Mouse (Mus musculus) neural tube, embryonic 12.5 days (tissue): Measurements from ENCODE around the gene Xpnpep3. TPM values are rescaled to one million over a fixed set of nuclear protein-coding genes. Genes with fewer than 3 reads are reported as not detected.
"Not testable (repeated sequence)": the region's sequence is repeated elsewhere in the genome, so short reads cannot be mapped to it uniquely, and the experiment has no call there.

Experiments
- ATAC-seq: fragments of 200-750 bp; cut with Nextera tagmentation; 2 replicates; pipeline ENCODE4 v1.8.0; 2017; ENCODE audit warnings: low read depth, mild to moderate bottlenecking, moderate TSS enrichment, moderate library complexity; ENCODE audit not compliant: low FRiP score
- H3K27ac ChIP-seq: fragments of 300-500 bp; sonication (generic); 2 replicates; pipeline ENCODE4 v1.5.1; 2016
- H3K27me3 ChIP-seq: fragments of 300-500 bp; sonication (generic); replicated peaks from 2 replicates; pipeline ENCODE4 v1.6.1; 2016; ENCODE audit warnings: mild to moderate bottlenecking
- H3K36me3 ChIP-seq: fragments of 300-500 bp; sonication (generic); 2 replicates; pipeline ENCODE4 v1.6.1; 2016; ENCODE audit warnings: mild to moderate bottlenecking
- H3K4me1 ChIP-seq: fragments of 300-500 bp; sonication (generic); 2 replicates; pipeline ENCODE4 v1.6.1; 2016
- H3K4me2 ChIP-seq: fragments of 300-500 bp; sonication (generic); replicated peaks from 2 replicates; pipeline ENCODE4 v1.6.1; 2016; ENCODE audit warnings: mild to moderate bottlenecking
- H3K4me3 ChIP-seq: fragments of 300-500 bp; sonication (generic); 2 replicates; pipeline ENCODE4 v1.5.1; 2016
- H3K9ac ChIP-seq: fragments of 300-500 bp; sonication (generic); 2 replicates; pipeline ENCODE4 v1.6.1; 2016; ENCODE audit warnings: mild to moderate bottlenecking
- H3K9me3 ChIP-seq: fragments of 300-500 bp; sonication (generic); 2 replicates; pipeline ENCODE4 v1.6.1; 2016; ENCODE audit warnings: mild to moderate bottlenecking
- WGBS: fragments of 180-500 bp; shearing (Covaris S2); methylation state at CpG from one replicate; pipeline ENCODE4 v1.1.7; 2016; 5-methylcytosine and 5-hydroxymethylcytosine counted together
- polyA plus RNA-seq: library from polyadenylated mRNA; unstranded; fragments of >200 nt; fragmentation: Nextera tagmentation; extraction: Ambion mirVana; gene quantifications from 2 replicates; pipeline ENCODE4 v1.2.1, GENCODE M21; 2016

The Xpnpep3 gene
- polyA plus RNA-seq, 1 experiment from 2014 or later = 9.7 TPM

GRCm38 (mm10) chr15:81465901-81466737 is 66.2 kb downstream of the Xpnpep3 start, which contains the start of gene Rbx1:
Gene Rbx1, plus strand, starts transcription at chr15:81466296.
- Histone ChIP-seq H3K36me3 (peaks cover 22% of the 10 kb centered on the region; the same call in 1 of the 2 replicates), H3K27me3 (no peaks in the 10 kb centered on the region), H3K4me2 (peak within 1 kb of the TSS; percentile 69), H3K9me3 (peaks cover 6% of the 10 kb centered on the region), H3K9ac (peak within 1 kb of the TSS; percentile 74), H3K27ac (peak within 1 kb of the TSS; percentile 82), H3K4me1 (peaks cover 12% of the 10 kb centered on the region), H3K4me3 (peak within 1 kb of the TSS; percentile 59)
- peak; percentile 98 for ATAC-seq
- under 1% methylated on average over 62 of the region's 62 CpGs for WGBS

- H3K27me3 ChIP-seq = no peaks in the 10 kb centered on the region
- peaks cover 6% of the 10 kb centered on the region for H3K9me3 ChIP-seq
- peaks cover 12% of the 10 kb centered on the region for H3K4me1 ChIP-seq
- peak overlapping the region; percentile 74 for H3K9ac ChIP-seq
- peak overlapping the region; percentile 69 for H3K4me2 ChIP-seq
- peak overlapping the region; percentile 82 for H3K27ac ChIP-seq
- no peak for ATAC-seq
- H3K4me3 ChIP-seq = peak overlapping the region; percentile 59
- under 1% methylated on average over 15 of the region's 15 CpGs for WGBS
- peaks cover 28% of the 10 kb centered on the region; the same call in 1 of the 2 replicates for H3K36me3 ChIP-seq
Observed at GRCm38 (mm10) chr15:81466738-81467113, 66.8 kb downstream of the Xpnpep3 start.

GRCm38 (mm10) chr15:81470735-81471134 is 70.8 kb downstream of the Xpnpep3 start:
- peaks cover 64% of the 10 kb centered on the region for H3K36me3 ChIP-seq
- ATAC-seq = no peak
- H3K27ac ChIP-seq = no peak overlapping the region
- H3K4me3 ChIP-seq = no peak overlapping the region
- no peak overlapping the region for H3K4me2 ChIP-seq
- no peak overlapping the region for H3K9ac ChIP-seq
- no peaks in the 10 kb centered on the region for H3K9me3 ChIP-seq
- 90% methylated on average over 8 of the region's 8 CpGs for WGBS
- H3K27me3 ChIP-seq = no peaks in the 10 kb centered on the region
- peaks cover 7% of the 10 kb centered on the region; the same call in 1 of the 2 replicates for H3K4me1 ChIP-seq

DNA sequence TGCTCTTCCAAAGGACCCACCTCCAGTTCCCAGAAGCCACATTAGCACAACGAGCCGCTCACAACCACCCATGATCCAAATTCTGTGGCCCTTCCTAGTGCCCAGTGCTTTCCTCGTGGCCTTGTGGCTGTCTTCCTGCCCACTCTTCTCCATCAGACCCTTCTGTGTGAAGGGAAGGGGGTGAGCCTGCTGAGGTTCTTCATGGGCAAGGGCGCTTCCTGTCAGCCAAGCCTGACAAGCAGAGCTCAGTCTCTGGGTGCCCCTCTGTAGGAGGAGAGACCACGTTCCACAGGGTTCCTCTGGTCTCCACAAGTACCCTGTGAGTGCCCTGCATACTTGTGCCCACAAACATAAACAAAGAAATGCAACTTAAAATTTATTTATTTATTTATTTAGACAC is 72.3 kb downstream of the Xpnpep3 start:
- no peak overlapping the region for H3K9ac ChIP-seq
- 95% methylated on average over 5 of the region's 5 CpGs for WGBS
- no peaks in the 10 kb centered on the region for H3K27me3 ChIP-seq
- peaks cover 64% of the 10 kb centered on the region for H3K36me3 ChIP-seq
- H3K4me2 ChIP-seq = no peak overlapping the region
- H3K4me1 ChIP-seq = peaks cover 11% of the 10 kb centered on the region; the same call in 1 of the 2 replicates
- H3K27ac ChIP-seq = no peak overlapping the region
- no peak overlapping the region for H3K4me3 ChIP-seq
- H3K9me3 ChIP-seq = no peaks in the 10 kb centered on the region
- ATAC-seq = no peak

GRCm38 (mm10) chr15:81475654-81476053 is 75.7 kb downstream of the Xpnpep3 start:
- Histone ChIP-seq H3K4me1 (peaks cover 6% of the 10 kb centered on the region; the same call in 1 of the 2 replicates), H3K4me3 (no peak overlapping the region), H3K9ac (no peak overlapping the region), H3K27me3 (no peaks in the 10 kb centered on the region), H3K36me3 (peaks cover 50% of the 10 kb centered on the region), H3K9me3 (no peaks in the 10 kb centered on the region), H3K27ac (no peak overlapping the region), H3K4me2 (no peak overlapping the region)
- 41% methylated on average over 3 of the region's 3 CpGs for WGBS
- no peak for ATAC-seq

DNA sequence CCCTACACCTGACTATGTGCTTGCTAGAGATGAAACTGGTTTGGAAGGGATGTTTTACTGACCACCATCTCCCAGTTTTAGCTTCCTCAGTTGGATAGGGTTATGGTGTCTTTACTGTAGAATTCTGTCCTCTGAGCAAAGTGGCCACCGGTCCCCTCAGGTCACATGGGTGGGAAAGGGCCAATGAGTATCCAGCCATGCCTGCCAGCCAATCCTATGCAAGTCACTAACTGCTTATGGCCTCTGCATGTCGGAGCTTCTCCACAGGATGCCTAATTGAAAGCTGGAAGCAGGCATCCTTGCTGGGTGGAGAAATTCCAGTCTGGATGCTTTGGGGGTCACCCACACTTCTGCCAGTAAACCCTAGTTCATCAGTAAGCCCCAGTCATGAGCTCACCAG is 76.7 kb downstream of the Xpnpep3 start:
- peaks cover 40% of the 10 kb centered on the region for H3K36me3 ChIP-seq
- no peak for ATAC-seq
- H3K27me3 ChIP-seq = no peaks in the 10 kb centered on the region
- no peak overlapping the region for H3K27ac ChIP-seq
- peak overlapping the region; percentile 43 for H3K4me2 ChIP-seq
- H3K4me1 ChIP-seq = peaks cover 6% of the 10 kb centered on the region; the same call in 1 of the 2 replicates
- 5% methylated on average over 2 of the region's 2 CpGs for WGBS
- no peak overlapping the region for H3K9ac ChIP-seq
- H3K4me3 ChIP-seq = no peak overlapping the region
- H3K9me3 ChIP-seq = no peaks in the 10 kb centered on the region

- H3K27me3 ChIP-seq = no peaks in the 10 kb centered on the region
- no peaks in the 10 kb centered on the region for H3K9me3 ChIP-seq
- 72% methylated on average over 21 of the region's 21 CpGs for WGBS
- peaks cover 6% of the 10 kb centered on the region; the same call in 1 of the 2 replicates for H3K4me1 ChIP-seq
- no peak overlapping the region for H3K4me2 ChIP-seq
- no peak overlapping the region for H3K27ac ChIP-seq
- H3K9ac ChIP-seq = no peak overlapping the region
- no peak for ATAC-seq
- peaks cover 14% of the 10 kb centered on the region for H3K36me3 ChIP-seq
- H3K4me3 ChIP-seq = no peak overlapping the region
Observed at GRCm38 (mm10) chr15:81479446-81480213, 79.7 kb downstream of the Xpnpep3 start.

- H3K4me2 ChIP-seq, H3K36me3 ChIP-seq, H3K9me3 ChIP-seq, H3K4me3 ChIP-seq, H3K27me3 ChIP-seq, H3K9ac ChIP-seq, H3K27ac ChIP-seq, ATAC-seq, H3K4me1 ChIP-seq: not testable (repeated sequence)
- 66% methylated on average over 3 of the region's 3 CpGs for WGBS
Observed at GRCm38 (mm10) chr15:81480284-81480683, 80.3 kb downstream of the Xpnpep3 start.

DNA sequence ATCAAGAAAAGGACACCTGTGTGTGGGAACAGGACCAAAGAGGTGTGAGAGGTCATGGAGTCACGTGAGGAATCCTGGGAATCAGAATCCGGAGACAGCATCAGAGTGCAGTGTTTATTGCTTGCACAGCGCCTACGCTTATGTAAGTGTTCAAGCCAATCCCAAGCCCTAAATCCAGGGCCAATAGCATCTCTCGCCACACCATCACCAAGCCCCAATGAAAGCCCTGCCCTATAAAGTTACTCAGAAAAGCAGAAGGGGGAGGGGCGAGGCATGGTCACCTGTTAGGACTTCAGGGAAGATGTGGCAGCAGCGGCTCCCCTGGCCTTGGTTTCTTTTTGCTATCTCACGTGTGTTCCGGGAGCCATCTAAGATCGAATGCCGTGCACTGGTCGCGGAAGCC is 81.0 kb downstream of the Xpnpep3 start:
- H3K9ac ChIP-seq = no peak overlapping the region
- 18% methylated on average over 13 of the region's 13 CpGs for WGBS
- ATAC-seq = no peak

DNA sequence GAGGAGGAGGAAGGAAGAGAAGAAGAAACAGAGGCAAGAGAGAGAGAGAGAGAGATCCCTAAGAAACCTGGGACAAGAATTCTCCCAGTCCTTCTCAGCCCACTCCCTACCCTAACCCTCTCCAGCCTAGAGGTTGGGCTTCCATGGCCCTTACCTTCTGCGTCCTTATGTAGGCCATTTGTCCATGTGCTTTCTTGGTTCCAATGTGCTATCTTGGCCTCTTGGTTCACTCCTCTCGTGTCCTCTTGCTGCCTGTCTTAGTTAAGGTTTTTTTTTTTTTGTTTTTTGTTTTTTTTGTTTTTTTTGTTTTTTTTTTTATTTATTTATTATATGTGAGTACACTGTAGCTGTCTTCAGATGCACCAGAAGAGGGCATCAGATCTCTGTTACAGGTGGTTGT is 83.0 kb downstream of the Xpnpep3 start:
- Histone ChIP-seq H3K4me3 (no peak overlapping the region), H3K27ac (no peak overlapping the region), H3K9me3 (no peaks in the 10 kb centered on the region), H3K4me2 (no peak overlapping the region), H3K36me3 (0 out of 2 replicates have a peak, but pooled peaks cover 3% of the 10 kb centered on the region), H3K27me3 (no peaks in the 10 kb centered on the region), H3K4me1 (no peaks in the 10 kb centered on the region), H3K9ac (no peak overlapping the region)
- WGBS = 84% methylated on average over 2 of the region's 2 CpGs
- no peak for ATAC-seq

More for the DNA sequence above, 81.0 kb downstream of the Xpnpep3 start:
- Histone ChIP-seq H3K9me3 (no peaks in the 10 kb centered on the region), H3K4me2 (peak overlapping the region; percentile 51), H3K27ac (no peak overlapping the region), H3K36me3 (0 out of 2 replicates have a peak, but pooled peaks cover 3% of the 10 kb centered on the region), H3K4me1 (peaks cover 6% of the 10 kb centered on the region; the same call in 1 of the 2 replicates), H3K27me3 (no peaks in the 10 kb centered on the region), H3K4me3 (peak overlapping the region; percentile 15; the same call in 1 of the 2 replicates)

DNA sequence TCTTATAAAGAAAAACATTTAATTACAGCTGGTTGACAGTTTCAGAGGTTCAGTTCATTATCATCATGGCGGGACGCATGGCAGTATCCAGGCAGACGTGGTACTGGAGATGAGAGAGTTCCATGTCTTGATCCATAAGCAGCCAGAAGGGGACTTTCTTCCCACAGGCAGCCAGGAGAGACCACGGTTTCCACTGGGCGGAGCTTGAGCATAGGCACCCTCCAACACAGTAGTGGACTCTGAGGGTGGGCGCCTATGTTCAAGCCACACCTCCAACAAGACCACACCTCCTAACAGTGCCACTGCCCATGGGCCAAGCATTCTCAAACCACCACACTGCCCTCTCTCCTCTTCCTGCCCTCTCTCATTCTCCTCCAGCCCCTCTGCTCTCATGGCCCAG is 83.8 kb downstream of the Xpnpep3 start:
- no peak for ATAC-seq
- Histone ChIP-seq H3K4me1 (no peaks in the 10 kb centered on the region), H3K27ac (no peak overlapping the region), H3K9ac (no peak overlapping the region), H3K27me3 (no peaks in the 10 kb centered on the region), H3K9me3 (no peaks in the 10 kb centered on the region), H3K4me3 (no peak overlapping the region), H3K36me3 (no peaks in the 10 kb centered on the region), H3K4me2 (no peak overlapping the region)
- 85% methylated on average over 6 of the region's 6 CpGs for WGBS

- Histone ChIP-seq H3K36me3 (no peaks in the 10 kb centered on the region), H3K4me2 (no peak overlapping the region), H3K4me3 (no peak overlapping the region), H3K4me1 (no peaks in the 10 kb centered on the region), H3K27ac (no peak overlapping the region), H3K9ac (no peak overlapping the region), H3K9me3 (no peaks in the 10 kb centered on the region), H3K27me3 (no peaks in the 10 kb centered on the region)
- no peak for ATAC-seq
- 84% methylated on average over 4 of the region's 4 CpGs for WGBS
Observed at GRCm38 (mm10) chr15:81485483-81485882, 85.5 kb downstream of the Xpnpep3 start.
